Mouse (Mus musculus) CH12F3 (cell line): ENCODE data around the gene Limch1.

Experiments
- in situ Hi-C: fragments of 300-500 bp; cut with MboI; formaldehyde crosslinking; loops from 2 replicates; pipeline ENCODE4 v1.14.3; 2020; ENCODE audit warnings: low sequenced_read_pairs

Gene Limch1

DNA sequence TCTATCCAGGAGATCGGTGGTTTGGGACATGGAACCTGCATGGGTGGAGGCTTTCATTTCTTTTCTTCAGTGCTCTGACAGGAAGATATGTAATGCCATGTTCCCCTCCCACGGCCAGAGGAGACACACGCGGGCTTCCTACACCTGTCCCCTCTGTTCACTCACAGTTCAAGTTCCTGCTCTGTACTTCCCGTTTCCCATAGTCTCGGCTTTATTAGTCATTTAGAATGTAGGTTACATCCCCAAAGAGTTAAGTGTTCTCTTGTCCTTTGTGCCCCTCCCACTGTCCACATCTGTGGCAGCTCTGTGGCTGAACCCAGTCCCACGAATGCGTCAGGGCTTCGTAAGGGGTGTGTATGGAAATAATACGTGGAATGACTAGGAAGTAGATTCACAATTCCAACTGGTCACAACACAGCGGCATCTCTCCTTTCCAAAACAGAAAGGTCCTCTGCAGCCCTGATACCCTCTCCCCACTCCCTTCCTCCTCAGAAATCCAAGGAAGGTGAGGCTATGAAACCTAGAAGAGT lies 126.0 kb downstream of the Limch1 start:
- in situ Hi-C loops: no loop called here

DNA sequence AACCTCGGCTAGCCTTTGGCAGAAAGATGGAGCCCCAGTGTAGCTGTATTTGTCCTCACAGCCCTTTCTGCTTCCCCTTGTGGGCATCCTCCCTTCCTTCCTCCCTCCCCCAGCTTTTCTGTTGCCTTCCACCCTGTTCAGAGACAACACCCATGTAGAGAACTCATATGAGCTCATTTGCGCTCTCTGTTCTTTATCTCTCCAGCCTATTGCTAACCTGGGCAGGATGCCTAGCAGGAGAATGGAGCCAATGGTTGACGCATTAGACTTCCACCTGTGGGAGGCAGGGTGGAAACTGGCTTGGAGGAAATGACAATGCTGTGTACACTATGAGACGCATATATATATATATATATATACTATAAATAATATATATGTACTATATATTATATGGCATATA lies 126.4 kb downstream of the Limch1 start:
- in situ Hi-C loops: no loop called here

DNA sequence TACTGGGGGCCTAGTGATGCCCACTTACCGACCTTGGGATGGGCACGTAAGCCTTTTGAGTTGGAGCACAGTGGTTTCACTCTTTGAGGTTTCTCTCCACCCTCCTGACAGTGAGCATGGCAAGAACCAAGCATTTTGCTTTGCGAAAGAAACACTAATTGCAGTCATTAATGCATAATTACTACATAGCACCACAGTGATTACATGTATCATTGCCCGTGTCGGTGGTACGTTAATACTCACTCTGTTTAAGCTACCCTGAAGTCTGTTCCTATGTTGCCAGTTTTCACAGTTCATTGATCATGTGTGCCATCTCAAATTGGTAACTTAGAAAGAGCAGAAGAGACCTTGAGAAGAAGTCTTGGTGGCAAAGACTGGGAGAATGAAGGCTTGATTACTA lies 127.1 kb downstream of the Limch1 start:
- in situ Hi-C loops: no loop called here

DNA sequence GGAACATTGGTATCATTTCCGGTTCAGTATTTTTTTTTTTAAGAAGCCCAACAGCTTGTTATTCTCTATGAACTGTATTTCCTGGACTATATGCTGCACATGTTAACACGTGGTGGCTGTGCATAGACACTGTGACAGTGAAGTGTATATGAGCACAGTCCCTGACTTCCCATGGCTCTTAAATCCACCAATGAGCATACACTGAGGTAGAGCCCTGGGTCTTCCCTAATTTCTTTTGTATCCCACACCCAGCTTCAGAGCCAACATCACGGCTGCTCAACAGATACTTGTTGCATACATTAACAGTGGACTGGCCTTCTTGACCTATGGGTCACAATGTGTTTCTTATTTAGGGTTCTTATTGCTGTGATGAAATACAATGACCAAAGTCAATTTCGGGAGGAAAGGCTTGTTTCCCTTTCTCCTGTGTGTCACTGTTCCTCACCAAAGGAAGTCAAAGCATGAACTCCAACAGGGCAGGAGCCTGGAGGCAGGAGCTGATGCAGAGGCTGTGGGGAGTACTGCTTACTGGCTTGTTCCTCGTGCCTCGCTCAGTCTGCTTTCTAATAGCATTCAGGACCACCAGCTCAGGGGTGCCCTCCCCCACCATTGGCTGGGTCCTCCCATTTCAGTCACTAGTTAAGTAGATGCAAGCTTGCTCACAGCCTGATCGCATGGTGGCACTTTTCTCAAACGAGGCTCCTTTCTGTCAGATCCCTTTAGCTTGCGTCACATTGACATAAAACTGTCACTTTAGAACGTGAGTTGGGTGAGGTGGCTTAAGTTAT lies 130.6 kb downstream of the Limch1 start:
- in situ Hi-C loops: no loop called here

DNA sequence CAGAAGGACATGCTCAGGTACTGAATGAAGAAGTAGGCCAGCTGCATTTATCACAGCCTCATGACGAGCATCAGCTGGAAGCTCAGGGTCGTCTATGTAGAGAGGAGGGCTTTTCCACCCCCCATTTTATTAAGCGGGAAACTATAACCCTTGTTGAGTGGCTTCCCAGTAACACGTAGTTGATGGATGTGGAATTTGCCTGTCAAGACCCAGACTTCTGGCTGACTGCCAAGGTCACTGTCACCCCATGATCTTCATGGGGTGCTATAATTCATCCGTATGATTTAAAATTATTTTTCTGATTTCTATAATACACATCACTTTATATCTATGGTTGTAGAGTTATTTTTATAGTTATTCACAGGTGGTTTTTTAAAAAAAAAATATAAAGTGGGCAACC lies 131.4 kb downstream of the Limch1 start:
- in situ Hi-C loops: no loop called here

DNA sequence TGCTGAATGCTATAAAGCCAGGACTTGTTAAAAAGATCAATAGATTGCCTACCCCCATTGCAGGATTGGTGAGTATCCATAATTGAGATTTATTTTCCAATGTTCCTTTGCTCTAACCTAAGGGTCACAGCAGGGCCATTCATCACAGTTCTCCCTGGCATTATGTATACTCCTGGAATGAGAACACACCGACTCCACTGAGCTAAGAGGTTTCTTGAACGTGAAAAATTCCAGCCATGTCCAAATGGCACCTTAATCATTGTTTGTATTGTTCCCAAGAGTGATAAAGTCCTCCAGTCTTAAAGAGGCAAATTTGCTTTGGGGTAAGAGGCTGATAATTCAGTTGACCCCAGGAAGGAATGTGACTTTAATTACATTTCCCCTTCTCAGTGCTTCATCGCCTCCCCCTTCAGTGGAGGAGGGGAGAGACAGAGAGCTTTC lies 136.3 kb downstream of the Limch1 start:
- in situ Hi-C loops: no loop called here

DNA sequence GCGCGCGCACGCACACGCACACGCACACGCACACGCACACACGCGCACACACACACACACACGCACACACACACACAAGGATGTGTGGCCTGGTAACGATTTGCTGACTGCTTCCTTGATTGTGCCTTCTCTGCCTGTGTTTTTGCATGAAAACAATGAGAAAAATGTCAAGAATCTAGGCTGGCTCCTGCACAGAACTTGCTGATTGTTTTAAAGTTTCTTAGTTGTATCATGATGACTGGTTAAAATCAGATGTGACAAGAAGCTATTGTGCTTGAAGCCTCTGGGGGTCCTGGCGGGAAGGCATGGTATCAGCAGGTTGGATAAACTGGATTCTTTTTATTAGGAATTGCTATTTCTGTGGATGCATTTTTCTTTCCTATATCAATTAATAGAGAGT lies 137.1 kb downstream of the Limch1 start:
- in situ Hi-C loops: no loop called here

DNA sequence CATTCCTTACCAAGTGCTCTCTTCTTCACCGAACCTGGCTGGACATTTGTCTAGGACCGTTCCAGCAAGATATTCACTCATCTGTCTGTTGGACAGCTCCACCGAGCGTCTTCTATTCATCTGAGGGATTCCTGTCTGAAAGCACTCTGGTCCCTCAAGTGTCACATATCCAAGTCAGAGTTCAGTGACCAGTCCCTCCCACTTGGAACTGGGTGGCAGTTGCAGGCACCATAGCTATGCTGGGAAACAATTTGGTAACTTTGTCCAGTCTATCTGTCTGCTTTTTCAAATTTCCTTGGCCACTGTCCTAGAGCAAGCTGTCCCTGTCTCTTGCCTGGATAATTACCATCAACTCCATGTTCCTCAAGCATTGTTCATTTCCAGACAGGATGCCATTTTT lies 138.9 kb downstream of the Limch1 start:
- in situ Hi-C loops: no loop called here

DNA sequence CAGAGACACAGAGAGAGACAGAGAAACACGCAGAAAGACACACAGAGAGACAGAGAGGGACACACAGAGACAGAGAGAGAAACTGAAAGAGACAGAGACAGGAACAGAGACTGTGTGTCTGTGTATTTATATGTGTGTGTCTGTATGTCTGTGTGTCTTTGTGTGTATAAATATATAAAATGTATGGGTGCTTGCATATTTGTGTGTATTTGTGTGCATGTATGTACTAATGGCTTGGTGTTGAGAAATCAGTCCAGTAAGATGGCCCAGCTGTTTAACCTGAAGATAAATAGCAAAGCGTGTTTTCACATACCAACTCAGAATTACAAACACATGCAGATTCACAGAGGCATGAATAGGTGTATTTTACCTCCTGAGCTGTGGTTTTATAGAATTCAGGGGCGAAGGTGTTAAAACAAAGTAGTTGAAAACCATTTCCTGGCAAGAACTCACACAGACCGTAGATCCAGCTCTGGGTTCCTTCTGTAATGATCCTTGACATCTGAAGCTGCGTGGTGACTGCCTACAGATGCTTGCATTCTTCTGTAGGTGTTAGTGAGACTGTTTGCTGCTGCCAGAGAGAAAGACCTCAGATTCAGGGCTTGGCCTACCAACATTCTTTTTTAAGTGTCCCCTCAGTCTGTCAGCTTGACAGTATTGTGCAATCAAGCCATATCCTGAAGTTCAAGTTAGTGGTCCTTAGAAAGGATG lies 140.9 kb downstream of the Limch1 start:
- in situ Hi-C loops: no loop called here

DNA sequence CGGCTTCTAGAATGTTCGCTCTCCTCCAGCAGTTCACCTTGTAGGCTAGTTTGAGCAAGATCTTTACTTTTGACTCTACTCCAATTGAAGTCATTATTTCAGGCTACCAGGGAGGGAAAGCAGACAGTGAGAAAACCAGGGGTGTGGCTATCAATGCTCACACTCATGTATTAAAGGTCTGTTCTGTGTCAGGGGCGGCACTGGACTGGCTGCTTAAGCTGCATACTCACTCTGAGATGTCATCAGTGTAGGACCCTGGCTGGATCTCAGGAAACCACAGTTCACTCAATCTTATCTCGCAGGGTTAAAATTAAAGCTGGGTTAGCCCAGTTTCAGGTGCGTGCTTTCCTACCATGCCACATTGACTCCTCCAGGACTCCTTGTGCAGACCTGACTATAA lies 142.4 kb downstream of the Limch1 start:
- in situ Hi-C loops: no loop called here

DNA sequence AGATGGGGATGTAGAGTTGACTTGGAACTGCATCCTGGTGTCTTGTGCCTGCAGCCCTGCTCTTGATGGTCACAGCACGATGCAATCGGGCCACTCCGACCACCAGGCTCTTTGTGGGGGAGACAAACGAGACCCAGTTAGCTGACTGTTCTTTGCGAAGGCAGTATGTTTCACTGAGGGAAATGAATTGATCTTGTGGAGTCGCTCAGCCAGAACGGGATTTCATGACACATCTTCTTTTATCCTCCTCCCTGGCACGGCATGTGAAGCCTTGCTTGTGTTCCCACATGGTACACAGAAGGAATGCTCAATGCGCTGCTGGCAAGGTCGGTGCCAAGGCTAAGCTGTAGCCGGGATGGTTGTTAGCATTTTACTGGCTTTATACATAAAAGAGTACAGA lies 143.7 kb downstream of the Limch1 start:
- in situ Hi-C loops: no loop called here

DNA sequence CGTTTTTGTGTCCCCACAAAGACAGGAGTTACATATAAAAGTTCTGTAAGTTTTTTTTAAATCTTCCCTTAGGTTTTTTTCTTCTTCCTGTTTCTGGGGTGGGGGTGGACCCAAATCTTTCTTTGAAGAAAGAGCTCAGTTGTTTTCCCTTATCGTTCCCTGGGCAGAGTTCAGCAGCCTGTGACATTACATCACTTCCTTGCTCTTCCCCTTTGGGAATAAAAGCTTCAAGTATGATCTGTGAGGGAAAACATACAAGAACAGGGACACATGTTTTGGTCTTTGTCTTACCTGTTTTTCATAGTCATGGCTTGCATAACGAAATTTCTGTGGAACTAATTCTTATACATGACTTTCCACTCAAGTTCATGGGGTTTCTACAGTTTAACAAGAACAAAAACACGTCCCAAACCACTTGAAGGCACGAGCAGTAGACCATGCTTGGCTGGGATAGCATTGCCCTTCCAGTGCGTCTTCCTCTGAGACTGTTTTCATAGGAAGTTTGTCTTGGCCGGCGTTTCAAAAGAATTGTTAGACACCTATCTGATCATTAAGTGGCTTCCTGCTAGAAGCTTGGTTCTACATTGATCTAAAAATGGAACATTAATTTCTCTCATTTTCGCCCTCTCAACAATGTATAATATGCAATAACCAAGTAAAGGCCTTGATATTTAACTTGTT lies 150.0 kb downstream of the Limch1 start:
- in situ Hi-C loops: no loop called here

DNA sequence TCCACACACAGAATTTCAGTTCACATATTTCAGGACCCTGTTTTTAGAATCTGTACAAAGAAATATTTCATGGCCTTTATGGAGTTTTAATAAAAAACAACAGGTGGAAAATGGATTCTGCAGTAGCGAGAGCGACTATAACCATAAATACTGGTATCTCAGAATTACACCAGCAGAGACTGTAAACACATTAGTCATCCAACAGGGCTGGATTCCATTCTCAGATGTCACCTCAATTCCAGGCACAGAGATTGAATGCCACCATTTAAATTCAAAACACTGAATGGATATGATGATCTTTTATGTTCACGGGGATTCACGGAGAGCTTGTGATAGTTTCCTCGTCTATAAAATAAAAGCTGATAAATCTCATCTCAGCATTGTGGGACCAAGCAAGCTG lies 152.0 kb downstream of the Limch1 start:
- in situ Hi-C loops: no loop called here

DNA sequence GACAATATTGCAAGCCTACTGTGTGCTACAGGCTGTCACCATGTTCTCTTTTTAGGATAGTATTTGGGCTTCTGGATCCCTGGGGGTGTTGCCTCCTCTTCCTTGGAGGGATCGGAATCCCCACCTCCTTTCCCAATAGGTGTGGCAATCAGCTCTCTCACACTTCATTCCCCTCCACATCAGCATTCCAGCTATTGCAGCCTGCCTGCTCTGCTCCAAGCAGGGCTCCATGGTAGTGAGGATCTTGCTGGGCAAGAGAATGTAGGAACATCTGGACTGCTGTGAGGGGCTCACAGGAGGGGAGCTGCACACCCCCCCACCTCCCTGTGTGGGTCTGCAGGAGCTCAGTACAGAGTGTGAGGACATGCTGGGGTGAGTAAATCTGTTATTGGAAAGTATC lies 152.6 kb downstream of the Limch1 start:
- in situ Hi-C loops: no loop called here

DNA sequence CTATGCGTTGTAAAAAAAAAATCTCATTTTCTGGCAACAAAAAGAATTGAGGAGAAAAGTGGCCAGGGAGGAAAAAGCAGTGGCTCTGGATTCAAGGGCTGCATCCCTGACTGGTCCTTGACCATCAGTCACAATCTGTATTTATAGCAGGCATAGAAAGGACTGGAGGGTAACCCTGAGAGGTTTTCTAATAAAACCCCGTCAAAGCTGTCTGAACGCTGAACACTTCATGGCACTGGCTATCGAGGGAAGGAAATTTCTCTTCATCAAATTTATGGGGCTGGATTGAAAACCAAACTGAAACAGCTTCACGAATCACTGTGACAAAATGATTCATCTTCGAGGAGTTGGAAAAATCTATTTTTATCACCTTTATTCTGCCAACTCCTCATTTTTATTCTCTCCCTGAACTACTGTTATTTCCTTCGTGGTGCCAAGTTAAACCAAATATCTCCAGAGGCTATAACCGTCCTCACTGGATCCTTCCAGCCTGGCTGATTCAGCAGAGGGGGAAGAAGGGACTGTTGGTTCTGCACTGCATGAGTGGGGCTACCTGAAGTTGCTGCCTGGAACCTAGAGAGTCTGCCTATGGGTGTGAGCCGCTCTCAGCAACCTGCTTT lies 153.3 kb downstream of the Limch1 start:
- in situ Hi-C loops: no loop called here

DNA sequence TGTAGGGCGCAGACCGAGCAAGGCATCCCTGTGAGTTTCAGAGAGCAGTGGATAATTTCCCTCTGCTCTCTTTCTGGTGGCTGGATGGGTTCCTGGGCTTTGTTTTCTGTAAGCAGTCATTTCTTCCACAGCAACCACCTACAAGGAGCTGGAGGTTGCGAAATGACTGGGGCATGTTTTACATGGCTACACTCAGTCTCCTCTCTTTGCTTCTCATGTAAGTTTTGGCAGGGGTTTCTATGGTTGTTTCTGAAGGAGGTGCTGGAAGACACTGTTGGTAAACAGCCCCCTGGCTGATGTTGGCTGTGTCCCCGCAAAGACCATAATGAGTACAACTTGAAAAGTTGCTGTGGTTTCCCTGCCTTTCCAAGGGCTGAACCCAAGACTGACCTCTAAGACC lies 155.5 kb downstream of the Limch1 start:
- in situ Hi-C loops: no loop called here

DNA sequence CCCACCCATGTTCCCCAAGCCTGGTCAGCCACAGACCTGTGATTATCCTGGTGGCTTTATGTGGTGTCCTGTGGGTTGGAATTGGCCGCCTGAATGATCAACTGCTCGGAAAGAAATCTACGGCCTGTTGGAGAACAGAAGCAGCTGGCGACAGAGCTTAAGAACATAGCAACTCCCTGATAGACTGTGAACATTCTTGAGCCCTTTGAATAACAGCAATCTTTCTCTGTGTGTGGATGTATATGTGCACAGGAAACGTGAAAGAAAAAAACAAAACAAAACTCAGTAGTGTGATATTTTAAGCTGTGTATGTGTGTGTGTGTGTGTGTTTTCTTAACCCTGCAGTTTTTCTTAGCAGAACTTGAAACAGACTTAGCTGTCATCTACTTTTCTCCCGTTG lies 159.2 kb downstream of the Limch1 start:
- in situ Hi-C loops: no loop called here

DNA sequence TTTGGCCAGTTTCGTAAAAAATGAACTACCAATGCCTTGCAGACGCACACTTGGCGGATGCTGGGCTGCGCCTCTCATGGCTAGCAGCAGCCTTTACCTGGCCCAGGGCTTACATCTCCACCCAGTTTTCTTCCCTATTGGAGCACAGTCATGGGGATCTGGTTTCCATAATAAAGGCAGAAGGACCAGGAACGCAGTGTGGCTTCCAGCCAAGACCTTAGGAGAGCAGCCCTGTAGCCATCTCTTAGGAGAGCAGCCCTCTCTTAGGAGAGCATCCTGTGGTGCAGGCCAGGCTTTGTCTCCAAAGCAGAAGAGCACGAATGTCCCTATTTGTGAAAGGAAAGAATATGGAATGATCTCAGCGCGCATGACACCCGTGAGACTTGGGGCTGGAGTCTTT lies 163.3 kb downstream of the Limch1 start:
- in situ Hi-C loops: no loop called here

DNA sequence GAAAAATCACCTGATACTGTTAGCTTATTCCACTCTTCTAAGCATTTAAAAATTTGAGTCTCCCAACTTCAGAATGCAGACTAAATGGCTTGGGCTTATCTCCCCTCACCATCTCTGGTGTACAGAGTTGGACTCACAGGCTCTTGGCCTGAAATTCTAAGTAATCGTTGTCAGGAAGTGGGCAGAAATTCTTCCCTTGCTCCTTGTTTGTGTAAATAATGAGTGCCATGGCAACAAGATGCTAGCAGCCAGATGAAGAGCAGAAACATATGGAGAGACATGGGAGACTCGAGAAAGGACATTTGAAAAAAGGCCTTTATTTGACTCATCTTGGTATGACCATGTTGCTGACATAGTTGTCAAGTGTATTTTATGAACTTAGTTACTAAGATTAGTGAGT lies 164.3 kb downstream of the Limch1 start:
- in situ Hi-C loops: no loop called here

DNA sequence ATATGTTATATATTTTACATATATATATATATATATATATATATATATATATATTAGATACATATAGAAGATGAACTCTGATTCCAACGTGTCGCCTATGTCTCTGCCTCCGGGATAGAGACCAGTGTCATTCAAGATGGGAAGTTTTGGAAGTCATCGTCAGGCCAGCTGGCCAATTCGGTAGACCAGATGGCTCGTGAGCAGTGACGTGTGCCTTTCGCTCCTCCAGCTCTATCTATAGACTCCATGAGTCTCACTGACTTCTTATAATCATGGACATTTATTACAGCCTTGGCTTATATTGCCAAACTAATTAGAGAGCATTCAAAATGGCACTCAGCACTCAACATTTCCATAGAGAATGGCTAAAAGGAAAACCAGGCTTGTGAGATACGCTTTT lies 165.0 kb downstream of the Limch1 start:
- in situ Hi-C loops: no loop called here

DNA sequence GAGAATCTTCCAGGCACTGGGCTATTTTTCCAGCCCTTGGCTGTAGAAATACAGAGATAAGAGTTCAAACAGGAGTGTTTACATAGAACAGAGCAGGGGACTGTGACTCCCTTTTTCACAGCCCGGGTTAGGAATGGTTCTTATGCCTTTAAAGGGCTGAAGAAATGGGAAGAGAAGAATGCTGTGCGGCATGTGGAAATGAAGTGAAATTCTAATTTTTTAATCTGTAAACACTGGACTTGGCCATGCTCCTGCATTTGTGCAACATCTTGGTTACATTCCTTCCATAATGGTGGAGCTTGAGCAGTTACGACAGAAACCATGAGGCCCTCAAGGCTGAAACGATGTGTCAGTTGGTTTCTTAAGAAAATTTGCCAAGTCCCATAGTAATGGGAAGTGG lies 165.4 kb downstream of the Limch1 start:
- in situ Hi-C loops: no loop called here
